Mouse (Mus musculus): ENCODE measurements around the gene Pfkl. TPM values are rescaled to one million over a fixed set of nuclear protein-coding genes. Genes with fewer than 3 reads are reported as not detected.
A peak's percentile ranks its signal among the peaks of the same experiment; 100 is the strongest.
"Not testable (repeated sequence)": the region's sequence is repeated elsewhere in the genome, so short reads cannot be mapped to it uniquely, and the experiment has no call there.

The Pfkl gene
- total and polyA plus RNA-seq, 3 experiments = 101 to 115 (median 109) TPM

DNA sequence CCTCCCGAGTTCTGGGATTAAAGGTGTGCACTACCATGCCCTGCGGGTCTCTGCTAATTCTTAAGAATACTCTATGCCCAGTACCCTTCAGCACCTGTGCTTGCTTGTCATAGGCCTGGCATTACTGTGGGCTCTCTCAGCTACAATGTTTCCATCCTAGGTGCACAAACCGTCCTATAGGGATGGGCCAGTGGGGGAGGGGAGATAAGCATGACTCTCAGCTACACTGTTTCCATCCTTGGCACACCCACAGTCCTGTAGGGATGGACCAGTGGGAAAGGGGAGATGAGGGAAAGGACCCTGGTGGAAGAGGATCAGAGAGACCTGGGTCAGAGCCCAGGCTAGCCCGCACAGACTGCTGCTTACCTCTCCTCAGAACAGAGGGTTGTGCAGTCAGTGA lies 27.3 kb upstream of the Pfkl start:
- TF ChIP-seq EP300 (IDR thresholded peaks at IDR 0.05; ENCODE audit: insufficient read depth, low read depth, low read length) (no peak), CTCF (IDR thresholded peaks at IDR 0.05) (no peak), POLR2A (IDR thresholded peaks at IDR 0.05; ENCODE audit: insufficient read depth, low read depth, low read length) (no peak)
- H3K79me2 ChIP-seq (replicated peaks; ENCODE audit: control insufficient read depth, insufficient read depth, low read length) = no peaks in the 10 kb centered on the region
- no peaks in the 10 kb centered on the region for H3K36me3 ChIP-seq (ENCODE audit: control insufficient read depth, insufficient read depth, low read length)
- no peaks in the 10 kb centered on the region for H3K4me1 ChIP-seq (ENCODE audit: control insufficient read depth, insufficient read depth, low read length)
- no peak overlapping the region for H3K9ac ChIP-seq (ENCODE audit: low read depth, low read length)
- H3K27ac ChIP-seq = no peak overlapping the region
- 74% methylated on average over 4 of the region's 4 CpGs for WGBS
- H3K27me3 ChIP-seq (ENCODE audit: control insufficient read depth, insufficient read depth, low read length) = no peaks in the 10 kb centered on the region
- H3K4me3 ChIP-seq = no peak overlapping the region
- DNase-seq = no peak
- intact Hi-C loops (cut with DNase I) = no loop called here

GRCm38 (mm10) chr10:78031987-78032386 lies 22.1 kb upstream of the Pfkl start:
- no peaks in the 10 kb centered on the region for H3K27me3 ChIP-seq (ENCODE audit: control insufficient read depth, insufficient read depth, low read length)
- no peak overlapping the region for H3K9ac ChIP-seq (ENCODE audit: low read depth, low read length)
- TF ChIP-seq EP300 (IDR thresholded peaks at IDR 0.05; ENCODE audit: insufficient read depth, low read depth, low read length) = no peak
- TF ChIP-seq CTCF (IDR thresholded peaks at IDR 0.05) = no peak
- no peak for TF ChIP-seq POLR2A (IDR thresholded peaks at IDR 0.05; ENCODE audit: insufficient read depth, low read depth, low read length)
- no peak overlapping the region for H3K27ac ChIP-seq
- no peak overlapping the region for H3K4me3 ChIP-seq
- no peak for DNase-seq
- WGBS = 77% methylated on average over 2 of the region's 2 CpGs
- intact Hi-C loops (cut with DNase I) = no loop called here
- no peaks in the 10 kb centered on the region; the same call in 1 of the 2 replicates for H3K4me1 ChIP-seq (ENCODE audit: control insufficient read depth, insufficient read depth, low read length)
- no peaks in the 10 kb centered on the region for H3K36me3 ChIP-seq (ENCODE audit: control insufficient read depth, insufficient read depth, low read length)
- no peaks in the 10 kb centered on the region for H3K79me2 ChIP-seq (replicated peaks; ENCODE audit: control insufficient read depth, insufficient read depth, low read length)

DNA sequence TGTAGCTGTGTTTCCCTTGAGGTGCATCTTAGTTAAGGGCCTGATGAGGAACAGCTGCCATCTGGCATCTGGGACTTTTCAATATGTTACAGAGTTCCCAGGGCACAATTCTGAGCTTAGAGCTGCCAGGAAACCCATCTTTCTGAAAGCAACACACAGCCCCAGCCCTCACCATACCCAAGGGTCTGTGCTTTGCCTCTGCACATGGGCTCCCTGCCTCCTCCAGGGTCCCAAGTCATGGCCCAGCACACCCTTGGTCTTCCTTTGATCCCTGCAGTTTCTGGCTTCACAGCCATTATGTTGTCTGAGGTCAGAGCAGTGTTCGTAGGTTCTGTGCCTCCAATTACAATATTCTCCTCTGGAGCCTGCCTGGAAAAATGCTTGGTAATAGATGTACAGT lies 19.2 kb upstream of the Pfkl start:
- no peak overlapping the region for H3K27ac ChIP-seq
- H3K79me2 ChIP-seq (replicated peaks; ENCODE audit: control insufficient read depth, insufficient read depth, low read length) = no peaks in the 10 kb centered on the region
- H3K9ac ChIP-seq (ENCODE audit: low read depth, low read length) = no peak overlapping the region
- H3K36me3 ChIP-seq (ENCODE audit: control insufficient read depth, insufficient read depth, low read length) = no peaks in the 10 kb centered on the region
- intact Hi-C loops (cut with DNase I) = loop anchor here (5.0 kb wide), 2 partner anchors 38 to 47 kb away; partner anchors contain the start of gene Icosl
- no peaks in the 10 kb centered on the region; the same call in 1 of the 2 replicates for H3K4me1 ChIP-seq (ENCODE audit: control insufficient read depth, insufficient read depth, low read length)
- DNase-seq = no peak
- H3K4me3 ChIP-seq = no peak overlapping the region
- TF ChIP-seq POLR2A (IDR thresholded peaks at IDR 0.05; ENCODE audit: insufficient read depth, low read depth, low read length) (no peak), CTCF (IDR thresholded peaks at IDR 0.05) (no peak), EP300 (IDR thresholded peaks at IDR 0.05; ENCODE audit: insufficient read depth, low read depth, low read length) (no peak)
- 92% methylated on average over 1 of the region's 1 CpGs for WGBS
- H3K27me3 ChIP-seq (ENCODE audit: control insufficient read depth, insufficient read depth, low read length) = no peaks in the 10 kb centered on the region

DNA sequence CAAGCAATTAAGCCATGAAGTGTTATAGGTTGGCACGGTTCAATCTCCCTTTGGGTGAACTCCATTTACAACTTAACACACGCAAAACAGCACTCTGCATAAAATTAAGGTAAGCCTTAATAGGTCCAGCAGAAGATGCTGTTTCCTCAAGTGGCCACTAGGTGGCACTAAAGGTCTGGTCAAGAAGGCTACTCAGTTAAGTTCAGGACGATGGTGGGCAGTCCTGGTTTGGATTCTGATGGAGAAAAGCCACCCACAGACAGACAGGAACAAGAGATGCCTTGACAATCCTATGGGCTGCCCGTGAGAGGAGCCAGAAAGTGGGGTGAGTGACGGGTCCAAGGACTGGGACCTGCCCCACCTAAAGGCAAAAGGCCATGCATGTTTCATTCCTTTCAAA lies 18.2 kb upstream of the Pfkl start:
- no peak overlapping the region for H3K27ac ChIP-seq
- H3K36me3 ChIP-seq (ENCODE audit: control insufficient read depth, insufficient read depth, low read length) = no peaks in the 10 kb centered on the region
- H3K4me3 ChIP-seq = no peak overlapping the region
- H3K9ac ChIP-seq (ENCODE audit: low read depth, low read length) = no peak overlapping the region
- WGBS = 4% methylated on average over 5 of the region's 5 CpGs
- H3K4me1 ChIP-seq (ENCODE audit: control insufficient read depth, insufficient read depth, low read length) = no peaks in the 10 kb centered on the region; the same call in 1 of the 2 replicates
- peak; percentile 83; the same call in 1 of the 2 replicates for TF ChIP-seq EP300 (IDR thresholded peaks at IDR 0.05; ENCODE audit: insufficient read depth, low read depth, low read length)
- no peak for TF ChIP-seq POLR2A (IDR thresholded peaks at IDR 0.05; ENCODE audit: insufficient read depth, low read depth, low read length)
- peak; percentile 94 for TF ChIP-seq CTCF (IDR thresholded peaks at IDR 0.05)
- intact Hi-C loops (cut with DNase I) = loop anchor here (5.0 kb wide), 2 partner anchors 39 to 46 kb away; partner anchors contain the start of gene Icosl
- H3K79me2 ChIP-seq (replicated peaks; ENCODE audit: control insufficient read depth, insufficient read depth, low read length) = no peaks in the 10 kb centered on the region
- peak; percentile 66 to 75 for DNase-seq
- no peaks in the 10 kb centered on the region for H3K27me3 ChIP-seq (ENCODE audit: control insufficient read depth, insufficient read depth, low read length)

- H3K27me3 ChIP-seq (ENCODE audit: control insufficient read depth, insufficient read depth, low read length); H3K27ac ChIP-seq: not testable (repeated sequence)
Measured at GRCm38 (mm10) chr10:78025453-78025852, 15.6 kb upstream of the Pfkl start.

GRCm38 (mm10) chr10:78019984-78020383 lies 10.1 kb upstream of the Pfkl start:
- intact Hi-C loops (cut with DNase I); H3K79me2 ChIP-seq (replicated peaks; ENCODE audit: control insufficient read depth, insufficient read depth, low read length): not testable (repeated sequence)

More at GRCm38 (mm10) chr10:78025453-78025852, 15.6 kb upstream of the Pfkl start:
- H3K79me2 ChIP-seq (replicated peaks; ENCODE audit: control insufficient read depth, insufficient read depth, low read length); DNase-seq; H3K36me3 ChIP-seq (ENCODE audit: control insufficient read depth, insufficient read depth, low read length); H3K4me1 ChIP-seq (ENCODE audit: control insufficient read depth, insufficient read depth, low read length); H3K4me3 ChIP-seq; H3K9ac ChIP-seq (ENCODE audit: low read depth, low read length): not testable (repeated sequence)
- 59% methylated on average over 6 of the region's 8 CpGs for WGBS
- TF ChIP-seq CTCF (IDR thresholded peaks at IDR 0.05) = peak; percentile 53
- intact Hi-C loops (cut with DNase I) = loop anchor here (5.0 kb wide), 2 partner anchors 42 to 43 kb away; partner anchors contain the start of gene Icosl

More at GRCm38 (mm10) chr10:78019984-78020383, 10.1 kb upstream of the Pfkl start:
- H3K4me1 ChIP-seq (ENCODE audit: control insufficient read depth, insufficient read depth, low read length); H3K27me3 ChIP-seq (ENCODE audit: control insufficient read depth, insufficient read depth, low read length); H3K36me3 ChIP-seq (ENCODE audit: control insufficient read depth, insufficient read depth, low read length); H3K4me3 ChIP-seq; DNase-seq; H3K27ac ChIP-seq; H3K9ac ChIP-seq (ENCODE audit: low read depth, low read length): not testable (repeated sequence)
- 98% methylated on average over 7 of the region's 11 CpGs for WGBS

All from heart, adult 2 months (tissue).